Mouse (Mus musculus): ENCODE results near the gene Etv6.

The Etv6 gene

DNA sequence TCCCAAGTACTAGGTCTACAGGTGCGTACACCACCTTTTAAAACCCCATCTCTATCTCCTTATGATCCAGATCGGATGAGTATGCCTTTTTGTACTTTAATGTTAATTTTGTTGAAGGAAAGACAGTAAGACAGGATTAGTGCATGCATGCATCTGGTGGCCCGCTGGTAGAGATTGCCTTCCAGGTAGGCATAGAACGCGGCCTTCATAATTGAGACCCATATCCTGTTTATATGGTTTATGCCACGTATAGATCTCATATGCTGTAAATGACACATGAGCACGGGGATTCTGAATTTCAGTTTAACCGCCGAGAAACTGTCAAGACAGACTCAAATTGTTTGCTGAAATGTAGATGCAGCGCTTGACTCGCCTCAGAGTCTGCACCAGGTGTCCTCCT, 133.3 kb downstream of the Etv6 start:
- DNase-seq (ENCODE audit: low read depth, low spot score): no peak

DNA sequence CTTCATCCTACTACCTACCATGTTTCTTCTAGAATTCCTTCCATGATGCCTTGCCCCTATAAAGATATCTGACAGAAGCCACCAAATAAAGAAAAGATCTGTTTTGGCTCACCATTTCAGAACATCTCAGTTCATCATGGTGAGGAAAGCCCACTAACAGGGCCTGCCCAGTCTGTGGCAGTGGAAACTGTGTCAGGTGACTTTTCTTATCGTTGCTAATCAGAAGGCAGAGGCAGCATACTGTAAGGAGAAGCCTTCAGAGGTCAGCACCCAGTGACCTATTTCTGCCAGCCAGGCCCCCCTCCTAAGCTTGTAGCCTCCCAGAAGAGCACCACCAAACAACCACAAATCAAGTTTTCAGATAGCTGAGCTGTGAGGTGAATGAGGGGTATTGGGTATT, 135.7 kb downstream of the Etv6 start:
- DNase-seq (ENCODE audit: low read depth, low spot score): no peak

GRCm38 (mm10) chr6:134171906-134172728, 136.6 kb downstream of the Etv6 start:
- no peak for DNase-seq (ENCODE audit: low read depth, low spot score)

GRCm38 (mm10) chr6:134173439-134173838, 137.9 kb downstream of the Etv6 start:
- no peak for DNase-seq (ENCODE audit: low read depth, low spot score)

DNA sequence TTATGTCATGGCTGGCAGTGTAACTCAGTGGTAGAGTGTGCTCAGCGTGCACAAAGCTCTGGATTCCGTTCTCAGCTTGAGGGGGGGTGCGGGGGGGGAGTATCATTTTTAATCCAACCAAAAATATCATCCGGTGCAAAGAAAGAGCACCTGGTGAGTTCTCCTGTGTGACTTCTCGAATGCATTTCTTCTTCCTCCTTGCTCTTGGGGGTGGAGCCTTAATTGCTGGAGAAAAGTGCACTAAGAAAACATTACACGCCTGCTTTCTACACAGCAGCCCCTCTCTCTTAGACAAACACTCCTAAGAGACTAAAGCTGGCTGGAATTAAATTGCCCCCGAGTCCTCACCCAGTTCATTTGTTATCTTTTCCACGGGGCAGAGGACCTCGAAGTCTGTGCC, 139.6 kb downstream of the Etv6 start:
- no peak for DNase-seq (ENCODE audit: low read depth, low spot score)

GRCm38 (mm10) chr6:134177196-134177595, 141.7 kb downstream of the Etv6 start:
- DNase-seq (ENCODE audit: low read depth, low spot score): no peak

DNA sequence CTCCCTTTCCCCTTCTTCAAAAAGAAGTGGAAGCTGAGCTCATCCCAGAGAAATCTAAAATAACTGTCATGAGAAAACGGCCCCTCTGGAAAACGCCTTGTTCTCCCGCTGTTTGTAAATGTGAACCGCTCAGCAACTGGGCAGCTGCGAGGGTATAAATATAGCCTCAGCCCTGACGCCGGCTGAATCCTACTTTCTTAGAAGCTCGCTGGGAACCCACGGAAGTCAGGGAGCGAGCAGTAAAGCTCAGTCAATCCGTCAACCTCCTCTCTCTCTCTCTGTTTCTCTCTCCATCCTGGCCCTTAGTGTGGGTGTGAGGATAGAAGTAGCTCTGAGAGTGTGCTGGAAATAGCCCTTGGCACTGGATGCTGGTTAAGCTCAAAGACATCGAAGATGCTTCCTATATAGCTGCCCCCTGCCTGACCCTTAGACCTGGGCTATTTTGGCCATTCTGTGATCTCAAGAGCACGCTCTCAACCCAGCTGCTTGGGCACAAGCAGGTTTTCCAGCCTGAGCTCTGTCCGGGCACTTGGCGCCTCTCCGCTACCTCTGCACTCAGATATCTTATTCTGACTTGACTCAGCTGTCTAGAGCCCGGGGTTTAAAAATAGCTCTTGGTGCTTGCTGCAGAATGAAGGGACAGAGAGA, 146.9 kb downstream of the Etv6 start:
- DNase-seq (ENCODE audit: low read depth, low spot score): no peak

DNA sequence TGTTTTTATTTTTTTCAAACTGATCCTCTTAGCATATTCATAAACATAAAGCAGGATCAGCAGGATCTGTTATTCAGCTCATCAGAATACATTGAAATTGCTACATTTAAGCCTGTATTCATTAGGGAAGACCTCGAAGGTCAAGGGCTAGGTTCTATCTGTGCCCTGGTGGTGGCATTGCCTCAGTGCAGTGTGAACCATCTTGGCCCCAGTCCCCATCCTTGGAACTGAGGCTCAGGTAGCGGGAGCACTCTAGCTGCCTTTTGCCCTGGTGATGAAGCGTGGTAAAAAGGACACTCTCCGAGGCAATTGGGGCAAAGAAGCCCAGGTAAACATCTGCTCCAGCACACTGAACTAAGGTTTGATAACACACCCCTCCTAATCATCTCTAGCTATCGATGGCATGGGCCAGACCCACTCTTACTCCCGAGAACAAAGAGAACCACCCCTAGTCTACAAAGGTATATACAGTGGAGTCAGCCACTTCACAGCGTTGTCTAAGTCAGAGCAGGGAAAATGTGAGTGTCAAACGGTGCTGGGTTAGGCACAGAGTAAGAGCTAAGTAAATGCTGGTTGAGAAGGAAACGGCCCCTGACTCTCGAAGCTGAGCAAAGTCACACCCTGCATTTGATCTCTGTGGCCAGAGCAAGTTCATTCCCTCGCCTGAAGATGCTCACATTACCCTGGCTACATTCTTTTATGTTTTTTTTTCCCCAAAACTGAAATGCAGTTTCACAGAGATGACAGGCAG, 148.3 kb downstream of the Etv6 start:
- no peak for DNase-seq (ENCODE audit: low read depth, low spot score)

DNA sequence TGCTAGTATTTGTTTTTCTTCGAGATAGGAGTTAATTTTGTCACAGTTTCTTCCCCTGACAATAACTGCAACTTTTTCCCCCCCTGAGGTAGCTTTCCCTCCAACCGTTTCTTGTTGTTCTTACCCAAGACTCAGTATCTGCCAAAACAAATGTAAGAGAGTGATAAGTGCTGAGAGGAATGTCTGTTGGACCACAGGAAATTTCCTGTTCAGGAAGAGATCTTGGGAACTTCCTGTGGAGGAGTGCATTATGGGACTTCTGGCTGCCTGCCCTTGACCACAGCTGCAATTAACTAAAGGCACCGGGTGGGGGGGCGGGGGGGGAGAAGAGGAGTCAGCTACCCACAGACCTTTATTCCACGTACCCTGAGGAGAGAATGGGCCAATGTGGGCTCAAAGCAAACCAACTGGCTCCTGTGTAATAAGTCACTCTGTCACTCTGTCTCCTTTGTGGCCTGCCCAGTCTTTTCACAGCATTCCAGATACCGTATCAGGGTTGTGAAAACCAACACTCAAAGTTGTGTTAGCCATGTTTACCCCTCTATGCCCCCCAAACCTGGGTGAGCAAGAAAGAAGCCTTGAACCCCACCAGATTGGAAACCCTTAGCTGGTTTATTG, 150.9 kb downstream of the Etv6 start:
- no peak for DNase-seq (ENCODE audit: low read depth, low spot score)

DNA sequence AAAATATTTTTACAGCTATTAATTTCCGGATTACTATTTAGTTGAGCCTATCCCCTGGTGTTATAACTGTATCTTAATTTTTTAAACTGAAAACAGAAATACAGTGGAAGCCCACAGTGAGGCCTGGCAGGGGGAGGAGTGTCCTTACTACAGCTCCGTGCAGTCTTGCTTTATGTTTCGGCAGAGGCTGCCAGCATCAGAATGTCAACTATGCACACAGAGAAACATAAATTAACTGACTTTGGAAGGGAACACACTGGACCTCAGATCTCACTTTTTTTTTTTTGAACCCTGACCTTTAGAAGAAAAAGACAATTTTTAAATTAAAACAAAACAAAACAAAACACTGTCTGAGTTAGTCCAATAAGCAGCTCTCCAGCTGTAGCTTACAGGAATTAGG, 153.2 kb downstream of the Etv6 start:
- DNase-seq (ENCODE audit: low read depth, low spot score): no peak

DNA sequence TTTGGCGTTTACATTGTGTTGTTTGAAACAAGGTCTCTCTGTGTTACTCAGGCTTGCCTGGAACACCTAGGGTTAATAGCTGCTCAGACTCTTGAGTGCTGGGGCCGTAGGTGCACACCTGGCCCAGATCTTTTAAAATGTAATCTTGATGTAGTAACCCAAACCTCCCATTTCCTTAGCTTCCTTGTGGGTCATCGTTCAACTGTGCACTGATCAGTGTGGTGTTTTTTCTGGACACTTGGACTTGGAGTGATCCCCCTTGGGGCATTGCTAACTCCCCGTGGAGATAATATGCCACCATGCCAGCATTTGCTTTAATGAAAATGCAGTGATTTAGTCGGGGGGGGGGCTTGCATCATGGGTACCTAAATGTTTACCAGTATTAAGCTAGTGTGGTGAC, 153.7 kb downstream of the Etv6 start:
- DNase-seq (ENCODE audit: low read depth, low spot score): no peak

DNA sequence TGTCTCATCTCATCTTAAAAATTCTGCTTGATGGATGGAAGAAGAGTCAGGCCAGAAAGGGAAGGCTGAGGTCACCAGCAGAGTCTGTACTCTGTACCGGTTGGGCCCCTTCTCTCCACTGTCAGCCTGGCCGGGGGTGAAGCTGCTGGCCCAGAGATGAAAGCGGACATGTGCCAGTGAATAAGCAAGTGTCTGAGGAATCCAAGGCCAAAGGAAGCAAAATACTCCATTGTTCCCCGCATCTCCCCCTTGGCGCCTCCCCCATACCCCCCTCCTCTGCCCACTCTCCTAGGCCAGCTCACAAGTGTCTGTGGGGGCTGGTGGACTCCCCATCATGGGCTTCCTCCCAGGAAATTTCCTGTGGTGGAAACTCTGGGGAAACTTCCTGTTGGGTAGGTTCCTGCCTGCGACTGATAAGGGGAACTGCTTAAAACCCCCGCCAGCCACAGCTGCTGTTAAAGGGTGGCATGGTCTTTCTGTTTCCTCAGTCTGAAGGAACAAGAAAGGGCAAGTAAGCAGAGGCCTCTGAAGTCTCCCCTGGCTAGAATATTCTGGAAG, 154.2 kb downstream of the Etv6 start:
- DNase-seq (ENCODE audit: low read depth, low spot score): no peak

- no peak for DNase-seq (ENCODE audit: low read depth, low spot score)
Observed at GRCm38 (mm10) chr6:134190597-134191278, 155.2 kb downstream of the Etv6 start.

DNA sequence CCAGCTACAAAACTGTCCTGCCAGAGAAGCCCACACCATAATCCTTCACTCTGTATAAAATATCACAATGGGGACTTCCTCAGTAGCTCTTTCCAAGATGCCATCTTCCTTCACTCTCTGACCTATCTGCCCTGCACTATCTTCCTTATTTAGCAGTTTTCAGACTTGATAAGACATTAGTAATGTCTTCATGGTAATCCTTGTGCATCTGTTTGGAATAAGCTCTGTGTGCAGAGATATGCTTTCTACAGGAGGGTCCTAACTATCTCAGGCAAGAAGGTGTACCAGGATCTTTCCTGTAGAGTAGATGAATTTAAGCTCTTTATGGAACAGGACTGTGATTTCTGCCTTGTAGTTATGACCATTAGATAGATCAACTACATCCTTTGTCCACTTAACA, 157.2 kb downstream of the Etv6 start:
- no peak for DNase-seq (ENCODE audit: low read depth, low spot score)

GRCm38 (mm10) chr6:134199895-134200294, 164.4 kb downstream of the Etv6 start:
- DNase-seq (ENCODE audit: low read depth, low spot score): no peak

GRCm38 (mm10) chr6:134200577-134200976, 165.1 kb downstream of the Etv6 start:
- DNase-seq (ENCODE audit: low read depth, low spot score): no peak

GRCm38 (mm10) chr6:134202176-134202575, 166.7 kb downstream of the Etv6 start:
- no peak for DNase-seq (ENCODE audit: low read depth, low spot score)

GRCm38 (mm10) chr6:134205163-134205562, 169.7 kb downstream of the Etv6 start:
- no peak for DNase-seq (ENCODE audit: low read depth, low spot score)

DNA sequence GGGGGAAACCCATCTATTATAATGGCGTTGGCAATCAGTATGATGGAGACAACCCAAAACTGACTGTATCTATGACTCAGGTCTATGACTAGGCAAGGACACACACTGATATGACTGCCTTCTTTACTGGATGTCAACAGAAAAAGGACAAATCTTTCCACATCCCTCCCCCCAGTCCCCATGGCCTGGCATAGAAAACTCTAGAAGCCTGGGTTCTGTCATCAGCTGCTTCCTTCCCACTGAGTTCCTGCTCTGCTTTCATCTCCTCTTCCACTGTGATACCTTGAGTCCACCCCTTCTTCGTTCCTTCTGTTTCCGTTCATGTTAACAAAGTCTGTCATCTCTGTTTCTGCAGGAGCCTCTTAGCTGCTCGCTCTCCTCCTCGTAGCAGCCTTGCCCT, 170.2 kb downstream of the Etv6 start:
- DNase-seq (ENCODE audit: low read depth, low spot score): no peak

DNA sequence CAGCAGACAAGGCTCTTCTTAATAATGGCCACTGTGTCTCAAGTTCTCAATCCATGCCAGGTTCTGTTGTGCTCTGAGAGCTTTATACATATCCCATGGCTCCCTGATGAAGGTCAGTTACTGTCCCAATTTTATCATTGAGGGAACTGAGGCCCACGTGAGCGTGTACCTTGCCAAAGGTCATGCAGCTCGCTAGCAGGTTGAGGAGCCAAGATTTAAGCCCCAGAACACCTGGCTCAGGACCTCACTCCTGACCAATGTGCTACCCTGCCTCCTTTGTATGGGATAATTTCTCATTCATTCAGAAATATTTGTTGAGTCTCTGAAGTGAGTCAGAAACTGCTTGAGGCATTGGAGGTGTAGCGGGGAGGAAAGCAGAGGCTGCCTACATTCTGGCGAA, 170.8 kb downstream of the Etv6 start:
- DNase-seq (ENCODE audit: low read depth, low spot score): no peak
